Mouse (Mus musculus): ENCODE data around the gene Lrrc41. TPM values are rescaled to one million over a fixed set of nuclear protein-coding genes. Genes with fewer than 3 reads are reported as not detected.

Lrrc41 gene
- polyA plus RNA-seq, 1 experiment from 2014 or later = 72.1 TPM

- Histone ChIP-seq H3K9me3 (ENCODE audit: control insufficient read depth, low read length) (no peaks in the 10 kb centered on the region), H3K27ac (ENCODE audit: low read depth, low read length) (peak overlapping the region; percentile 86; the same call in 1 of the 2 replicates), H3K36me3 (ENCODE audit: control insufficient read depth, insufficient read depth, low read length) (no peaks in the 10 kb centered on the region), H3K9ac (ENCODE audit: low read depth, low read length) (peak overlapping the region; percentile 19), H3K4me3 (ENCODE audit: low read length) (peak overlapping the region; percentile 63), H3K4me2 (ENCODE audit: low read length) (peak overlapping the region; percentile 65), H3K4me1 (ENCODE audit: control insufficient read depth, insufficient read depth, low read depth, low read length) (peaks cover 12% of the 10 kb centered on the region; the same call in 1 of the 2 replicates), H3K27me3 (replicated peaks; ENCODE audit: control insufficient read depth, insufficient read depth, low read length) (no peaks in the 10 kb centered on the region)
- peak; percentile 43 for ATAC-seq
- WGBS = 9% methylated on average over 22 of the region's 22 CpGs
Observed at GRCm38 (mm10) chr4:116052526-116053293, 22.4 kb upstream of the Lrrc41 start.

- Histone ChIP-seq H3K36me3 (ENCODE audit: control insufficient read depth, insufficient read depth, low read length) (no peaks in the 10 kb centered on the region), H3K27me3 (replicated peaks; ENCODE audit: control insufficient read depth, insufficient read depth, low read length) (no peaks in the 10 kb centered on the region), H3K4me3 (ENCODE audit: low read length) (peak within 1 kb of the TSS; percentile 63), H3K9me3 (ENCODE audit: control insufficient read depth, low read length) (no peaks in the 10 kb centered on the region), H3K9ac (ENCODE audit: low read depth, low read length) (peak within 1 kb of the TSS; percentile 72), H3K4me1 (ENCODE audit: control insufficient read depth, insufficient read depth, low read depth, low read length) (peaks cover 12% of the 10 kb centered on the region; the same call in 1 of the 2 replicates), H3K4me2 (ENCODE audit: low read length) (peak within 1 kb of the TSS; percentile 65), H3K27ac (ENCODE audit: low read depth, low read length) (peak within 1 kb of the TSS; percentile 86)
- peak; percentile 96 for ATAC-seq
- WGBS = under 1% methylated on average over 35 of the region's 35 CpGs
Observed at GRCm38 (mm10) chr4:116053399-116053961, 21.6 kb upstream of the Lrrc41 start, which contains the start of gene Nsun4. Gene Nsun4 (minus strand): TSS chr4:116053876.

- peaks cover 10% of the 10 kb centered on the region; the same call in 1 of the 2 replicates for H3K4me1 ChIP-seq (ENCODE audit: control insufficient read depth, insufficient read depth, low read depth, low read length)
- H3K4me2 ChIP-seq (ENCODE audit: low read length) = no peak overlapping the region
- 8% methylated on average over 1 of the region's 1 CpGs for WGBS
- no peak for ATAC-seq
- no peak overlapping the region for H3K4me3 ChIP-seq (ENCODE audit: low read length)
- no peaks in the 10 kb centered on the region for H3K36me3 ChIP-seq (ENCODE audit: control insufficient read depth, insufficient read depth, low read length)
- no peak overlapping the region for H3K9ac ChIP-seq (ENCODE audit: low read depth, low read length)
- H3K27ac ChIP-seq (ENCODE audit: low read depth, low read length) = no peak overlapping the region
- H3K9me3 ChIP-seq (ENCODE audit: control insufficient read depth, low read length) = no peaks in the 10 kb centered on the region
- no peaks in the 10 kb centered on the region for H3K27me3 ChIP-seq (replicated peaks; ENCODE audit: control insufficient read depth, insufficient read depth, low read length)
Observed at GRCm38 (mm10) chr4:116057559-116057958, 17.5 kb upstream of the Lrrc41 start.

- H3K9ac ChIP-seq (ENCODE audit: low read depth, low read length) = no peak overlapping the region
- H3K27ac ChIP-seq (ENCODE audit: low read depth, low read length) = no peak overlapping the region
- peaks cover 4% of the 10 kb centered on the region; the same call in 1 of the 2 replicates for H3K4me1 ChIP-seq (ENCODE audit: control insufficient read depth, insufficient read depth, low read depth, low read length)
- H3K9me3 ChIP-seq (ENCODE audit: control insufficient read depth, low read length) = no peaks in the 10 kb centered on the region
- no peaks in the 10 kb centered on the region for H3K27me3 ChIP-seq (replicated peaks; ENCODE audit: control insufficient read depth, insufficient read depth, low read length)
- 81% methylated on average over 5 of the region's 5 CpGs for WGBS
- H3K4me2 ChIP-seq (ENCODE audit: low read length) = no peak overlapping the region
- H3K36me3 ChIP-seq (ENCODE audit: control insufficient read depth, insufficient read depth, low read length) = no peaks in the 10 kb centered on the region
- no peak for ATAC-seq
- H3K4me3 ChIP-seq (ENCODE audit: low read length) = no peak overlapping the region
Observed at GRCm38 (mm10) chr4:116059012-116059726, 15.9 kb upstream of the Lrrc41 start.

GRCm38 (mm10) chr4:116063855-116064254, 11.2 kb upstream of the Lrrc41 start:
- H3K27me3 ChIP-seq (replicated peaks; ENCODE audit: control insufficient read depth, insufficient read depth, low read length) = no peaks in the 10 kb centered on the region
- H3K36me3 ChIP-seq (ENCODE audit: control insufficient read depth, insufficient read depth, low read length) = peaks cover 13% of the 10 kb centered on the region
- no peak overlapping the region for H3K4me2 ChIP-seq (ENCODE audit: low read length)
- H3K4me1 ChIP-seq (ENCODE audit: control insufficient read depth, insufficient read depth, low read depth, low read length) = no peaks in the 10 kb centered on the region
- no peak for ATAC-seq
- H3K27ac ChIP-seq (ENCODE audit: low read depth, low read length) = no peak overlapping the region
- no peak overlapping the region for H3K9ac ChIP-seq (ENCODE audit: low read depth, low read length)
- H3K9me3 ChIP-seq (ENCODE audit: control insufficient read depth, low read length) = no peaks in the 10 kb centered on the region
- no peak overlapping the region for H3K4me3 ChIP-seq (ENCODE audit: low read length)
- whole genome bisulfite sequencing = 35% methylated on average over 1 of the region's 1 CpGs

- H3K27me3 ChIP-seq (replicated peaks; ENCODE audit: control insufficient read depth, insufficient read depth, low read length) = no peaks in the 10 kb centered on the region
- H3K9ac ChIP-seq (ENCODE audit: low read depth, low read length) = no peak overlapping the region
- H3K4me1 ChIP-seq (ENCODE audit: control insufficient read depth, insufficient read depth, low read depth, low read length) = peaks cover 19% of the 10 kb centered on the region
- ATAC-seq = no peak
- no peaks in the 10 kb centered on the region for H3K9me3 ChIP-seq (ENCODE audit: control insufficient read depth, low read length)
- no peak overlapping the region for H3K4me3 ChIP-seq (ENCODE audit: low read length)
- 90% methylated on average over 6 of the region's 6 CpGs for WGBS
- peaks cover 17% of the 10 kb centered on the region for H3K36me3 ChIP-seq (ENCODE audit: control insufficient read depth, insufficient read depth, low read length)
- H3K27ac ChIP-seq (ENCODE audit: low read depth, low read length) = no peak overlapping the region
- H3K4me2 ChIP-seq (ENCODE audit: low read length) = no peak overlapping the region
Observed at GRCm38 (mm10) chr4:116070116-116070515, 5.0 kb upstream of the Lrrc41 start.

- Histone ChIP-seq H3K9ac (ENCODE audit: low read depth, low read length) (no peak overlapping the region), H3K27ac (ENCODE audit: low read depth, low read length) (no peak overlapping the region), H3K27me3 (replicated peaks; ENCODE audit: control insufficient read depth, insufficient read depth, low read length) (no peaks in the 10 kb centered on the region), H3K36me3 (ENCODE audit: control insufficient read depth, insufficient read depth, low read length) (peaks cover 10% of the 10 kb centered on the region), H3K4me2 (ENCODE audit: low read length) (peak overlapping the region; percentile 38), H3K9me3 (ENCODE audit: control insufficient read depth, low read length) (no peaks in the 10 kb centered on the region), H3K4me1 (ENCODE audit: control insufficient read depth, insufficient read depth, low read depth, low read length) (peaks cover 32% of the 10 kb centered on the region), H3K4me3 (ENCODE audit: low read length) (no peak overlapping the region)
- WGBS = 53% methylated on average over 4 of the region's 4 CpGs
- no peak for ATAC-seq
Observed at GRCm38 (mm10) chr4:116073146-116073545, 1.9 kb upstream of the Lrrc41 start.

GRCm38 (mm10) chr4:116074145-116074675, 859 bp upstream of the Lrrc41 start:
- peak overlapping the region; percentile 93 for H3K4me2 ChIP-seq (ENCODE audit: low read length)
- peak overlapping the region; percentile 95 for H3K4me3 ChIP-seq (ENCODE audit: low read length)
- no peak overlapping the region; the same call in 1 of the 2 replicates for H3K27ac ChIP-seq (ENCODE audit: low read depth, low read length)
- 0 out of 2 replicates have a peak, but pooled peaks cover 3% of the 10 kb centered on the region for H3K36me3 ChIP-seq (ENCODE audit: control insufficient read depth, insufficient read depth, low read length)
- WGBS = under 1% methylated on average over 8 of the region's 8 CpGs
- H3K9ac ChIP-seq (ENCODE audit: low read depth, low read length) = peak overlapping the region; percentile 98
- no peaks in the 10 kb centered on the region for H3K27me3 ChIP-seq (replicated peaks; ENCODE audit: control insufficient read depth, insufficient read depth, low read length)
- H3K4me1 ChIP-seq (ENCODE audit: control insufficient read depth, insufficient read depth, low read depth, low read length) = peaks cover 32% of the 10 kb centered on the region
- no peaks in the 10 kb centered on the region for H3K9me3 ChIP-seq (ENCODE audit: control insufficient read depth, low read length)
- no peak for ATAC-seq

Data from hindbrain, embryonic 16.5 days (tissue).